Mouse (Mus musculus): ENCODE measurements around the gene Galns.

Gene Galns

DNA sequence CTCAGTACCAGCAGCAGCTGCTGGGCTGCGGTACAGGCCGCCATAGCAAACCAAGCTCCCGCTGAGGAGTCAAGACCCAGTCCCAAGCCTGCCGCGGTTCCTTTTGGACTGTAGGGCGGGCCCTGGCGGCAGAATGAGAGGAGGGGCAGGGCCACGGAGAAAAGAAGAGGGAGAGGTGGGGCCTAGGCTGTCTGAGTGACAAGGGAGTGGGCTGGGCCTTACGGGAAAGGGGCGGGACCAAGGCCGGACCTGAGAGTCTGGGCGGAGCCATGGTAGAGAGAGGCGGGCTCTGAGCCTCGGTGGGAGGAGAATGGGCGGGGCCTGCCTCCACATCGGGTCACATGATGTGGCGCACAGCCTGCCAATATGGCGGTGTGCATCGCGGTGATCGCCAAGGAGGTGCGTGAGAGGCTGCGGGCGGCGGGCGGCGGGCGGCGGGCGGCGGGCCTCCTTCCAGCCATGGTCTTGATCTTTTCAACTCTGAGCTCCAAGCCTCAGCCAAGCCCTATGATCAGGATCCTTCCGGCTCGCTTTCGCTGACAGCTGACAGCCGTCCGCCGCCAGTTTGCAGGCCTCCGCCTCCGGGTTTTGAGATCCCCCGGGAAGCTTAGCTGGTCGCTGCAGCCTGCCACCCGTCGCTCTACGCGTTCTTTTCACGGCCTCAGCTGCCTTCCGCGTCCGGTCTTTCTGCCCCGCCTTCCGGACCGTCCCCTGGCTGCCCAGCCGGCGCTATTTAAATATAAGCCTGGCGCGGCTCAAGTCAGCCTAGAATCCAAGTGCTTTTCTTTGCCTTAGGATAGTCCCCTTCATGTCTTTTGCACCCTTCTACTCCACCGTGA, at the start of gene Galns, which contains the start of gene Trappc2l:
Gene Galns, minus strand, starts transcription at position 169 of the 839 bp plus-strand sequence.
Gene Trappc2l, plus strand, starts transcription at position 346 of the 839 bp plus-strand sequence.
- in situ Hi-C loops (cut with MboI), result loop anchor here (10.0 kb wide), 2 partner anchors 63 to 223 kb away; no protein-coding TSS in a partner anchor

DNA sequence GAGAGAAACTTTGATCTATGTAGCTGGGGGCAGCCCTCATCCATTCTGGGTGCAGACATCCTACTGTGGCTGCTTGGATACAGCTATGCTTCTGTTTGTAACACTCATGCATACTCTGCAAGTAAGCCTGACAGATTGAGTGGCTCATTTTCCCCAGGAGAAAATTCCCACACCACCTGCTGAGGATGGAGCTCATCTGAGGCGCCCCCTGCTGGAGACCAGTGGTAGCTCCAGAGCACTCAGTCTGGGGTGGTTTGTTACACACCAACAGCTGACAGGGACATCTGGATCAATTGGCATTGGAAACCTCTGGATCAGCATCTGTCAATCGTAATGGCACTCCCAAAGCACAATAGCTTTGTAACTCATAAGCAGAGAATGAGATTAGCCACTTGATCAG, 48.8 kb upstream of the Galns start:
- in situ Hi-C loops (cut with MboI), result no loop called here

DNA sequence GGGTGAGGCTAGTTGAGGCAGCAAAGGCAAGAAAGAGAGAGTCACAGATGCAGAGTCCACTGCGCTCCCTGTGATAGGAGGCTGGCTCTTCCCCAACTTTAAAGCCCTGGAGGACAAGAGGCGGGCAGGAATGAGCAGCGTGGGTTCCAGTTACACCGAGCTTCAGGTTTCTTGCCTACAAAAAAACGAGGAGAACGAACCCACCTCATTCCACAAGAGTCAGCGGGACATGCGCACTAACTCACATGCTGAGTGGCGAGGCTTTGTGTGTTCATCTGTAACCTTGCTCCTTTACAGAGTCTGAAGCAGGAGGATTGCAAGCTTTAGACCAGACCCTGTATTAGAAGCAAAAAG, 47.5 kb upstream of the Galns start:
- in situ Hi-C loops (cut with MboI), result no loop called here

DNA sequence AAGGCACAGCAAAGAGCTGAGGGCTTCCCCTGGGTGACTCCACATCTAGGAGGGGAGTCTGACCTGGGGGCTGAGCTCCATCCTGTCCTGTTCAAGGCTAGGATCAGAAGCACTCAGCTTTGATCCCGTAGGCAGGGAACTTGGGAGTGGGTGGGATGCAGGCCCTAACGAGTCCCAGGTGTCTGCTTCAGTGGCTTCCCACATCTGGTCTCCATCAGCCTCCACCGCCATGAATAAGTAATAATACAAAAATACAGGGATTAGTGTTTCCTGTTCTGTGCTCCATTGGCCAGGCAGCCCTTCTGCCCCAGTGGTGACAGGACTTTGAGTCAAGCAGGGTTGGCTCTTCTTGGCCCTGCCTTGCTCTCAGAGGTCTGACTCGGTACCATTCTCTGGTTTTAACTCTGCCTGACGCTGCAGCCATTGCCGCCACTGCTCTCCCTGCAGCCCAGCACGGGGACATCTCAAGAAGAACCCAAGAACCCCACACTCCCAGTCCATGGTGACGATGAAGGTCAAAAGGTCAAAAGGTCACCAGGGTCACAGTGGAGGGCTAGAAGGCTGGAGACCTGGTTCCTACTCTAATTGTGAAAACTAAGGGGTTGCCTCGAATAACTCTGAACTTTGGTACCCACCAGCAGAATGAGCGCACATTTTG, 47.0 kb upstream of the Galns start:
- in situ Hi-C loops (cut with MboI), result no loop called here

DNA sequence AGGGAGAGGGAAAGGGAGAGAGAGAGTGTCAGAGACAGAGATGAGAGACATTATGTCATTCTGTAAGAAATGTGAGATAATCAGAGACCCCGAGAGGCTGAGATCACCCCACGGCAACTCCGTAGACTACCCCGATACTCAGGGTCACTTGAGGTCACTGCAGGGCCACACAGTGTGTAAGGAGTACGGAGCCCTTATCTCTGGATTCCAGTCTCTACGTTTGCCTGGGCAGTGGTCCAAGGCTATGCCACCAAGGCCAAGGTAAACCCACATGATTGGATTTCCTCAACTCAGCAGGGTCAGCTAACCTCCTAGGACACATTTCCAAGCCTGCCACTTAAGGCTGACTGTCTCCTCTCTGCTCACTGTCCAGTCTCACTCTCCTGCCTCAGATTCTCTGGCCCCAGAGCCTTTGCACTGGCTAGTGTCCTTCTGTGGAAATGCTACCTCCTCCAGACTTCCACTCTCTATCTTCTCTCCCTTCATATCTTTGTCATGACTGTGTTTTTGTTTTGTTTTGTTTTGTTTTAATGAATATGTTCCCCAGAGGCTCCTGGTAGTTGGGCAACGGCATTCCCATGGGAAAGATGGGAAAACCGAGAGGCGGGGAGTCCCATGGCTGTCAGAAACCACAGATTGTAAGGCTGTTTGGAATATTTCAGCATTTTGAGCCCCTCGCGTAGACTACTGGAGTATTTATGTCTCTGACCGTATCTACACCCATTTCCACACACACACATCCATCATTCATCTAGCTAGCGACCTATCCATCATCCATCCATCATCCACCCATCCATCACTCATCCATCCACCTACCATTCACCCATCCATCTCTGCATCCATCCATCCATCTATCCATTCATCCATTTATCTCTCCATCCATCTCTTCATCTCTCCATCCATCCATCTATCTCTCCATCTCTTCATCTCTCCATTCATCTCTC, 45.1 kb upstream of the Galns start:
- in situ Hi-C loops (cut with MboI), result no loop called here

DNA sequence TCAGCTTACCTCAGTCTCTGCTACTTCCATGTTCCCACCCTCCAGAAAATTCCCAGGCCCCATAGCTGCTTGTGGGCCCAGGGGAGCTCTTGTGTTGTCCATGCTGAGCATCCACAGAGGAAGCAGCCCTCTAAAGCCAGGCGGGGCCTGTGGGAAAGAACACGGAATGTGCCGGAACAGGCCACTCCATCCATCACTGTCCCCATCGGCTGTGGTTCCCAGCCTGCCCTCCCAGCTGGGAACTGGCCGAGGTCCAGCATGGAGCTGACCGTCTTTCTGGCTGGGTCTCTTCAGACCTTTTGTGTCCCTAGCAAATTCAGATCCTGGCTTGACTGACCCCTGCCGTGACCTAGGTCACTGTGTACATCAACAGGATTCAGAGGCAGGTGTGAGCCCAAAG, 43.5 kb upstream of the Galns start:
- in situ Hi-C loops (cut with MboI), result no loop called here

DNA sequence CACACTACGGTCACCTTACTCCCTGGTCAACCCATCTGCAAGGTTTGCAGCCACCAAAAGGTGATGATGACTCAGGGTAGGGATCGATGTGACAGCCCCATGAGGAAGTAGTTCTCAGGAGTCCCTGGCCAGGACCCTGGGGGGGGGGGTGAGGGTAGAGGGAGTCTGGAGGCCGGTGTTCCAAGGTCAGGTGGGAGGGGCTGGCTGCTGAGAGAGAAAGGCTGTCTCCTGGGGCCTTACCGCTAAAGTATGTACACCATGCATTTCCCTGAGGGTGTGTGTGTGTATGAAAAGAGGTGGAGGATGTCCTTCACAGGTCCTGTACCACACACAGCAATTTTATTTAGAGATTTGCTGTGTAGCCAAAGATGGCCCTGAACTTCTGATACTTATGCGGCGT, 41.4 kb upstream of the Galns start:
- in situ Hi-C loops (cut with MboI), result no loop called here

DNA sequence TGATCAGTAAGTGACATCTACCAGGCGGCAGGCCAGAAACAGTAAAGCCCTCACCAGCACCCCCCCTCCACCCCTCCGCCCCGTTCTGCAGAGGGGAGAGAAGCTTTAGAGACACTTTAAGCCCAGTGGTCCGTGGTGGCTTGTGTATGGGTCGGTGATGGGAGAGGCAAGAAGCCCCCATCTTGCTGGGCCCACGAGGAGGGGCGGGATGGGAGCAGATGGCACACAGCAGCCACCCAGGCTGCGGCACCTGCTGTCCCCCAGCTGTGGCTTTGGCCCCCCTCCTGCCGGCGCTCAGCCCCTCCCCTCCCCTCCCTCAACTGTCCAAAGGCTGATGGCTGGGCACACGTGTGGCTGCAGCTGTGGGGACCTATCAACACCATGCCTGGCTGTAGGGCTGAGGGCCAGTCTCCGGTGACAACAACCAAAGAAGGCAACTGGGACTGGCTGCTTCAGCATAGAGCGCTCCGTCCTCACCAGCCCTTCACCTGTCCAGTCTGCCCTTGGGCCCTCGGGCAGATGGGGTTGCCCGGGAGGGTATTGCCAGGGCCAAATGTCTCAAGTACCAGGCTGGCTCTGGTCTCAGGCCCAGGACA, 40.2 kb upstream of the Galns start:
- in situ Hi-C loops (cut with MboI), result no loop called here

DNA sequence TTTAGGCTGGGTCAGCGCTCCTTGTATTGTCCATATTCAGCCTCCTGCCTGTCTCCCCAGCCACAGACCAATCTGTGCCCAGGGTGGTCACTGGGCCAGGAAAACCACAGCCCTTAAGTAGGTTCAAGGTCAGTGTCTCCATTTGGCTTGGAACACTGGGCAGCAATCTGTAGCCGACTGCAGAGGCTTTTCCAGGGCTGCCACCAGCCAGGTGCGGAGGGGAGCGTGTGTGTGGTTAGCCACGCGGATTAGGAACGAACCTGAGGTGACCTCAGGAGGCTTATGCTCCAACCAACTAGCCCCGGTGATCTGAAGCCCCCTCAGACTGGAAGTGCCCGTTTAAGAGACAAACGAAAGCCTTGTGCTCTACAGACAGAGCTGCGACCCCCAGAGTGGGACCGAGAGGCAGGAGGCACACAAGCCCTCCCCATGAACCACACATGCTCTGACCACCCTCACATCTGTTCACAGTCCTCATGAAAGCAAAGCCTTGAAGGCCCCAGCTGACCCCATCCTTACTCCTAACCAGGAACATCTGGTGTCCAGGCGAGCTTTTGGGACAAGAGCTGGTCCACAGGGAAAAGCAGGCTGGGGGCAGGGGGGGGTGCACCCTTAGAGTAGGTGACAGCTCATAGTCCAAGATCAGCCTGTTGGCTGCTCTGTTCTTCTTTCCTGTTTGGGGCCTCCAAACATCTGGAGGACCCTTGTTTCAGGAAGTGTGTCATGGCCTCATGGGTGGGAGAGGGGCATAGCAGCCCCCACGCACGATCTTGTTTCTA, 37.1 kb upstream of the Galns start:
- in situ Hi-C loops (cut with MboI), result no loop called here

DNA sequence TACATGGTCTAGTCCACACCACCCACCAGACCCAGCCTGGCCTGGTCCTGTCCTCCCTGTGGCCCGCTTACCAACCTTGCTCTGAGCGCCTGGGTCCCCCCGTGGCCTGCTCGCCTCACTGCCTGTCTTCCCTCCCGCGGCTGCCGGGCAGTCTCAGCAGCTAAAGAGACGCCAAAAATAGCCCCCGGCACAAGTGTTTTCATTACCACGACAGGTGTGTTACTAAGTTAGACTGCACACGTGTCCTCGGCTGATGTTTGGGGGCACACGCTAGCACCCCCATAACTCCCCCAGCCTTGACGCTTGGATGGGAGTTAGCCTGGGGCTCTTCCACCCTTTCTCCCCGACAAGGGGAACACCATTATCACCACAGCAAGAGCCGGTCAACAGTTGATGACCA, 35.1 kb upstream of the Galns start:
- in situ Hi-C loops (cut with MboI), result no loop called here

DNA sequence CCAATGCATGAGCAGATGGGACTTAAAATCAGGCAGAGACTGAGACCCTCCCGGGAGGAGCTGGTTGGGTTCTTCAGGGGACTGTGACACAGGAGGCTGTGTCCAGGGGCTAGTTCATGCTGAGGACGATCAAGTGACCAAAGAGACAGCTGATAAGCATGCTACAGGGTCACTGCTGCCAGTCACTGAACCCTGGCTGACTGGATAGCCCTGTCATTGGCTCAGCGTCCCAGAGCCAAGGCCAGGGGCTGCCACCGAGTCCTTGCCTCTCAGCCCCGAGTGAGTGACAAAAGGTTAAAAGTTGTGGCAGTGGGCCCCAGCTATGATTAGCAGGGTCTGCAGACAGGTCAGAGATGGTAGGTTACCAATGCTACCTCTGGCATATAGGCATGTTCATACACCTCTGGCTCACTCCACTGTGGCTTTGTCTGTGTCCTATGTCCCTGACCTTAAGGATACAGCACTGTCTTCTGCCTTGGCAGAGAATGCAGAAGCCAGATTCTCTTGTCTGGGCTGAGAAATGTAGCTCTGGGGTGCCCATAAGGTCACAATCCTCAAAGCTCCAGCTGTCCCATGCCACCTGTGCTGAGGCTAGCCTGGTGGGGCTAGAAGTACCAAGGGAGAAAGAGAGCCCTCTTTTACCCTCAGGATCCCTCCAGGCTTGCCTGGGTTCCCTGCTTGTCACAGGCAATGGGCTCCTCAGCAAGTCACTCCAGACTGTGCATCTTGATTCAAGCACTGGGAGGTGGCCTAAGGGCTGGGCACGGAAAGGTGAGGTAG, 33.1 kb upstream of the Galns start:
- in situ Hi-C loops (cut with MboI), result no loop called here

DNA sequence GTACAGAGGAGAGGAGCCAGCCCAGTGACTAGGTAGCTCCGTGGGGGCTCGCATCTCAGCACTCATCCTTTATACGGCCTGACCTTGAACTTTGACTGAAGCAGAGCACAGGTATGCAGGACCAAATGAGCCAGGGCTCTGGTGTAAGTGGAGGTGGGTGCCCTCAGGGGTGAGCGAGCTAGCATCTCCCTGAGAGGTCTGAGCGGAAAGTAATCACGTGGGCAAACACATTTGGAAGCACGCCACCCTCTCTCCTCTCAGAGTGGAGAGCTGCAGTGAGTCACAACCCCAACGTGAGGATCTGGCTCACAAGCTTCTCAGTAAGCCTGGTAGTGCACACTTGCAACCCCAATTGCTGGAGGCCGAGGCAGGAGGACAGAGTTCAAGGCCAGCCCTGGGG, 30.8 kb upstream of the Galns start:
- in situ Hi-C loops (cut with MboI), result no loop called here

DNA sequence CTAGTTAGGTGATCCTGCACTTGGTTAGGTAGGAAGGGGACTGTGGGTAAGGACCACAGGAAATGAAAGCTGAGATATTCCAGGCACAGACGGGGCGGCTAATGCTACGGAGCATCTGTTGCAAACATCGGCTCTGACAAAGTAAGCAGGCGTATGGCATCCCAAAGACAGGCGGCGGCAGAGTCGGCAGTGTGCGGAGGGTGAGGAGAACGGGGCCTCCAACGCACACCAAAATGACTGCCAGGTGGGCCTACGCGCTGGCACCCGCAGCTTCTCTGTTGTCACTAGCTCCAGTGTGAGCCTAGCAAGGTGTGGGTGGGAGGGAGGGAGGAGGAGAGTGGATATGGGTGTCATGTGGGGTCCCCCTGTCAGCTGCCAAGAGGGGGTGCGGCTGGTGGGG, 30.1 kb upstream of the Galns start:
- in situ Hi-C loops (cut with MboI), result no loop called here

DNA sequence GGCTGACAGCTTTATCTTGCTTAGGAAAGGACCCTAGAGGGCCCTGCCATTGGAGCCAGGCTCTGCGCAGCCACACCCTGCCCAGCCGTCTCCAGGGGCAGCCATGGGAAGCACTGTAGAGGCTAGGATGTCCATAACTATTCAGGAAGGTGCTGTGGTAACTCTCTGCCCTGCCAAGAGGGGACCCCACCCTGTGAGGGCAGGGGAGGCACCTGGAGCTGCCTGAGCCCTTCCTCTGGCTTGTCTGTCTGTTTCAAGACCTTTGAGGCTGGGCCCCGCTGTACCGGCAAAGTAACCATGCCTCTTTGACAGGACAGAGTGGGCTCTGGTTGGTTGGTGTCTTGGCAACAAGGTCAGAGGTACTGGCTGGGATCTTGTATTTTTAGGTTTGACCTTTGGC, 29.6 kb upstream of the Galns start:
- in situ Hi-C loops (cut with MboI), result no loop called here

DNA sequence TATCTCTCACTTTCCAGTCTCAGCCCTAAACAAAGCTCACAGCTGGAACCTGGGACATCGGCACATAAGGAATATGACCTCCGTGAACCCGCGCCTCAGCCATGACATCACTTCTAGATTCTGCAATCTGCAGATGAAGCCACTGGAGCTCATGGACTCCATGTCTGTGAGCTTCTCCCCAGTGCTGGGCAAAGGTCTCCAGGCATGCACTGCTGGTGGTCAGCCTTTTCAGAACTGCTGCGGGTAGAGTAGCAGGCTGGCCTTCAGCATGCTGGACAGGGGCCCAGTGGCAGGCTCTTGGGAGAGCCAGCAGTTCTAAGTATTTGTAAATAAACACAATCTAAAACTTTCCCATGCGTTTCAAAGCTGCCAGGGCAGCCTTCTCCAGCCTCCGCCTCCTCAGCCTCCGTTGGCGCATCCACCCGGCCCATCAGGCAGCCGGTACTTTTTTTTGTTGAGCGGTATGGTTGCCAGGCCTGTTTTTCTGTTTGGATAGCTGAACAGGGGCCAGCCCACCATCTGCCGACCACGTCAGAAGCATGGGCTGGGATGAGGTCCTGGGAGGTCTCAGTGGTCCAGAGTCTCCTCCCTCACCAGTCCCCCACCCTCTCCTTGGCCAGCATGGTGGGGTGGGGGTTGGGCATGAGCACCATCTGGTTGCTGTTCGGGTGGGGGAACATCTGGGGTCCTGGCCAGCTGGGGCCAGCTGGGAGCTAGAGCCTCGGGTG, 28.4 kb upstream of the Galns start:
- in situ Hi-C loops (cut with MboI), result no loop called here

DNA sequence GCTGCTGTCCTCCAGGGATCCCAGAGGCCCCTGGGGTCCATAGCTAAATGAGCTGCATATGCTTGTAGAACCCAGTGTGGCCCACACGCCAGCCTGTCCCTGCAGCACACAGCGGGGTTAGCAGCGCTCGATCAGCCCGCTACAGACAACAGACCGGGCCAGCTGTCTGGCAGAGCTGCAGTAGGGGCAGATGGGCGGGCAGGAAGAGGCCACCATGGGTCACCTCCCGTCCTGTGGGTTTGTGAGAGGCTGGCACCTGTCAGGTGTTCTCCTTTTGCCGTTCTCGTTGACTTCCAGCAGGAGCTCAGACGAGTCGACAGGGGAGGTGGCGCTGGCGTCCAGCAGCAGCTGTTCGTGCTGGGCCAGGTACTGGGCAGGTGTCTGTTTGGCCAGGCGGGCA, 27.3 kb upstream of the Galns start:
- in situ Hi-C loops (cut with MboI), result no loop called here

DNA sequence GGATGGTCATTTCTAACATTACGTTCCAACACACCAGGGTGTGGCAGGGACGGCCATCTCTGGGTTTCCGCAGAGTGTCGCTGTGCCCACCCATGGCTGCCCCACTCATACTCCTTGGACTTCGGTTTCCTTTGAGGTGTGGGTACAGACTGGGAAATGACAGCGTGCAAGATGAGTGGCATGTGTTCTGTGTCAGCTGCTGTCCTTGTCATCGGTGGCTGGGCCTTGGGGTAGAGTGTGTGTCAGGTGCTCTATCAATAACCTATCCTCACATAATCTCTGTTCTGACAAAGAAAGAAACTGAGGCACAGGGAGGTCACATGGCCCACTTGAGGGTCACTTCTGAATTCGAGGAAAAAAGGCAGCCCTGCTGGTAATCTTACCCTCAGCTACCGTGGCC, 26.0 kb upstream of the Galns start:
- in situ Hi-C loops (cut with MboI), result no loop called here

DNA sequence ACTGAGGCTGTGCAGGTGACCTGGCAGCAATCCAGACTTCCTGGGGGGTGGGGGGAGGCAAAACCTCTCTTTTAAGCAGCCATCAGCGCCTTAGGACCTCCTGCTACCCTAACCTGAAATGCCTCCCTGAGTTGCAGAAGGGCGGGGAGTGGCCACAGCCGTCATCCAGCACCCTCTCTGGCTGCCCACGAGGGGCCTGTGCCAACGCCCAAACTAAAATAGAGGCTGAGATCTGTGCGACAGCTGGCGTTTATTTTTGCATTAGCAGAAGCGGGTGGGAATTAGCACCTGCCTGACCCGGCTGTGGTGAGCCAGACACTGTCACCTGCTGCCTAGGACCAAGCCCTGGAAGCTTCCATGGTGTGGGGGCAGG, 25.5 kb upstream of the Galns start:
- in situ Hi-C loops (cut with MboI), result no loop called here

DNA sequence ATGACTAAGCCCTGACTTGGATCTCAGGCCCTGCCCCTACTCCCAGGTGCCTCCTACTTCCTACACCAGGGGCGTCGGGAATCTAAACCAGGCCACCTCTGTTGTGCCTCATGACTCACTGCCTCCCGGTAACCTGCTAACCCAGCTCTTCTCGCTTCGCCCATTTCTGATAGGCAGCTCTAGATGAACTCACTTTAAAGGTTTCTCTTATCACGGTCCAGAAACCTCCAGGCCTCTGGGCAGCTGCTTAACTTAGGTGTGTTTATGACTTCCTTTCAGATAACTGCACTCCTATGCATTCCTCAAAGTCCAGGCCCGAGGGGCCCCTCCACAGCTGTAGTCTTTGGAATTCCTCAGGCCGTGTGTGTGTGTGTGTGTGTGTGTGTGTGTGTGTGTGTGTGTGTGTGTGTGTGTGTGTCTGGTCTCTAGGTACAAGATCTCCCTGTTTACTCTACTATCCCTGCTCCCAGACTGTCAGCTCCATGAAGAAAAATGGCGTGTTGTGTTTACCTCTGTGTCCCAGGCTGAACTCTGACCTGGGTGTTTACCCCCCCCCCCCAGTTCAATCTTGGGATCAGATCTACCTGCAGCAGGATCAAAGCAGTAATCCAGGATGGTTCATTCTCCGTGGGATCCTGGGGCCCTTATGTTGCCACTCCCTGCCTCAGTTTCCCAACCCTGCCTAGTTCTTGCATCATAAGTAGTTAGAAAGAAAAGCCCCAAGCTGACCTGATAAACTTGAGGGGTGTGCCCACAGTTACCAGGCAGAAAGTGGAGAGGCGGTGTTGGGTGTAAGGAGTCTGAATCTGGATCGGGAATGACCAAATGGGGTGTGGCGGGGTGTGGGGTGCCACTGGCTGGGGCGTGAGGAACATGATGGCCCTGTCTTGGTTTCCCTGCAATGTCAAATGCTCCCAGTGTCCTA, 24.9 kb upstream of the Galns start:
- in situ Hi-C loops (cut with MboI), result no loop called here
